Mouse (Mus musculus) kidney, adult 8-10 months (tissue): ENCODE data around the gene Fam120a.

ENCODE experiments used
- DNase-seq, 2 experiments: peaks; one replicate each; pipeline ENCODE4 v3.0.0; 2022

Fam120a gene

DNA sequence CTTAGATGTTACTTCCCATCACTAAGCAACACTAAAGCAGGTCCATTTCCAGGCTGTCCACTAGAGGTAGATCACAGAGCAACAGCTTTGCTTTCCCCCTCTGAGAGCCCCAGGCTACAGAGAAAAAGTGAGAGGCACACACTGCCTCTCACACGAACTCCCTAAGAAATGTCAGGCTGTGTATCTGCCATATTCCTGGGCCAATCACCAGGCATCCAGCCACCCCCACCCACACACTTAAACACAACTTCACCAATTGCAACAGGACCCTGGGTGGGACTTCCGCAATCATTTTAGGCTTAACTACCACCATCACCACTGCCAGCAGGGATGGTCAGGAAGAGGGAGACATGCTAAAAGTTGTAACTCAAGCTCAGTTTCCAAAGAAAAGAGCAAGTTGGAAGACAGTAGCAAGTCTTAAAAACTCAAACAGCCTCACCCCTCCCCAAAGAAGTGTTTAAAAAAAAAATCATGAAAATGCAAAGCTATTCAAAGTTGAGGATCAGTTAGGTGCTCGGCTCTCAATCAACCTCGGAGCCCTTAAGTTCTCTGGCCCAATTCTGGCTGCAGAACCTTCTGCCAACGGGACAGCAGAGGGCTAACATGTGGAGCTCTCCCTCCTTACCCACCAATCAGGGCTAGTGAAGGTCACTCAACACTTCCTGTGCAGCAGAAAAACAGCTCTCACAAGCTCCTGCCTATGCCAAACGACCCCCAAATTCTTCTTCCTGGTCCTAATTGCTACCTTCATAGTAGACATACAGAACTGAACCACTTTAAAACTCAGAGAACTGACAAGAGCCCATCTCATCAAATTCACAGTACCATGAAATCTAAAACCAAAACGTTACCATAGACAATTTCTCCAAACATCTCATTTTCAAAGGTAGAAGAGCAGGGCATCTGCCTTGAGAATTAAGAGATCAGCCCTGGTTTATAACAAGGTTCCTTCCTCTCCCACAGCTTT lies 2.0 kb downstream of the Fam120a start:
- peak; percentile 50 to 69 for DNase-seq

DNA sequence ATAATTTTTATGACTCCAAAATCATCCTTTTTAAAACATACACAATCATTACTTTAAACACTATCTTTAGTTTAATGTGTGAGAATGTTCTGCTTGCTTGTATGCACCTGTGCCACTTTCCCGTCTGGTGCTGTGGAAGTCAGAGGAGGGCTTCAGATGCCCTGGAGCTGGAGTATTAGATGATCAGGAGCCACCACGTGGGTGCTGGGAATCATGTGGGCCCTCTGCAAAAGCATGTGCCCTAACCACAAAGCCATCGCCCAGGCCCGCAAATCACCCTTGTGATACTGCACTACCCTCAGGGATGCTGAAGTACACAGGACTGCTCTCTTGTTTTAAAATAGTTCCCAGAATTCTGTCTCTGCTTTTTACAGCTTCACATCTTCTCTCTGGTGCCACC lies 3.0 kb downstream of the Fam120a start:
- no peak for DNase-seq

- DNase-seq, result no peak
These were observed 4.7 kb downstream of the Fam120a start for GRCm38 (mm10) chr13:48963111-48963510.

DNA sequence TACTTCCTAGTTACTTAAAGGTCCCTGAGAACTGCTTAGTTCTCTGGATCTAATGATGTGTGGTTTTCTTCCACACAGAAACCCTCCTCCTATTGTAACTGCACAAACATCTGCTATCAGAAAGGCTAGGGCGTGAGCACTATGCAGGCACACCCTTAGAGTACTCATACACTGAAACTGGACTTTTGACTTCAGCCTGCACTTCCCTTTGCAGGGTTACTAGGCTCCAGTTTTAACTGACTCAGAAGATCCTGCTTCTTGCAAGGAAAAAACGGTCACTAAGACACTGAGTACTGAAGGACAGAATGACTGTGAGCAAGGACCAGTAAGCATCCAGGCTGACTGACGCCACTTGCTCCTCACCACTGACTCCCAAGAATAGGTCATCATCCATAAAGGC lies 5.3 kb downstream of the Fam120a start:
- peak; percentile 47 to 61 for DNase-seq

DNA sequence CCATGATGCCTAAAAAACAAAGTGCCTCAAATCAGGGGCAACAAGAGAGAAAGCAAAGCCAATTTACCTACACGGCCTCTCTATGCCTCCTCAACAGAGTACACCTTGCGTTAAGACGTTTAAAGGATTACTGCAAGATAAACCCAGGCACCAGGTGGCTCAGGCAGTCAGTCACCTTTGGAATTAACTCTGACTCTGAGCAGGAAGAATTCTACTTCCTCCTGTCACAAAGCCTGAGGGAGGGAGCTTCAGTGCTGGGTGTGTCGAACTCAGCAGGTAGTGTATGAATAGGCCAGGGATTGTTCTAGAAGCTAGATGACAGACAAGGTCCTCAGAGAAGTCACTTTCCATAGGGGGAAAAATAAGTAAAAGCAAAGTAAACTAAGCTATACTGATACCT lies 9.2 kb downstream of the Fam120a start:
- no peak for DNase-seq

DNA sequence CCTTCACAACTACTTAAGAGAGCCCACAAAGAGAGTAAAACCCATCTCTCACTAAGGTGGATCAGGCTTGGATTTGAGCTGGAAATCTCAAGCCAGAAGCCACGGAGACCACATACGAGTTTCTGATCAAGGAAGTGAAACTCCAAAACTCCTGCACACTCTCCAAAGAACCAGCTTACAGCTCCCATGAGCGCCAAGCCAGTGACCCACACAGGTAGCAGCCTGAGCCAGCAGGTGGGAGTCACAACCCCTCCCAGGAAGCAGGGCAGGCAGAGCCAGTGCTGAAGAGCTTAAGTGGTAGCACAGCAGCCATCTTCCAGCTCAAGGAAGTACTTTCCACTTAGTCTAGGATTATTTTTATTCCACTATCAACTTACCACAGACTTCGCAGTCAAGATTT lies 13.0 kb downstream of the Fam120a start:
- no peak for DNase-seq

- DNase-seq, result no peak
These were observed 17.1 kb downstream of the Fam120a start for GRCm38 (mm10) chr13:48950600-48951241.

- DNase-seq, result no peak
These were observed 18.9 kb downstream of the Fam120a start for GRCm38 (mm10) chr13:48948951-48949350.

GRCm38 (mm10) chr13:48944571-48944970 lies 23.2 kb downstream of the Fam120a start:
- DNase-seq, result no peak

GRCm38 (mm10) chr13:48942471-48942870 lies 25.3 kb downstream of the Fam120a start:
- no peak for DNase-seq

GRCm38 (mm10) chr13:48941773-48942172 lies 26.0 kb downstream of the Fam120a start:
- DNase-seq, result no peak

DNA sequence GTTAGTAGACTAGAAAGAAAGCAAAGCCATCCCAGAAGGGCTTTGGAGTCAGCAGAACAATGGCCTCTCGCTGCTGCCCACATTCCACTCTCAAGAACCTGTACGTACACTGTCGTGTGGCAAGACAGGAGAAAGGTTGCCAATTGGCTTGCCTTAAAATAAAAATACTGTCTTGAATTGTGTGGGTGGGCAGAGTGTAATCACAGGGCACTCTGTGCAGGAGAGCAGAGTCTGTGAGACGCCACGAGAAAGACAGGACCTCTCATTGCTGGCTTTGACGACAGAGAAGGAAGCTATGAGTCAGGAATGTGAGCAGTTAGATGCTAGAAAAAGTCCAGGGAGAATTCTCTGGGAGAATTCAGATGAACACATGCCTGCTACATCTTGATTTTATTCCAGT lies 33.2 kb downstream of the Fam120a start:
- no peak for DNase-seq

DNA sequence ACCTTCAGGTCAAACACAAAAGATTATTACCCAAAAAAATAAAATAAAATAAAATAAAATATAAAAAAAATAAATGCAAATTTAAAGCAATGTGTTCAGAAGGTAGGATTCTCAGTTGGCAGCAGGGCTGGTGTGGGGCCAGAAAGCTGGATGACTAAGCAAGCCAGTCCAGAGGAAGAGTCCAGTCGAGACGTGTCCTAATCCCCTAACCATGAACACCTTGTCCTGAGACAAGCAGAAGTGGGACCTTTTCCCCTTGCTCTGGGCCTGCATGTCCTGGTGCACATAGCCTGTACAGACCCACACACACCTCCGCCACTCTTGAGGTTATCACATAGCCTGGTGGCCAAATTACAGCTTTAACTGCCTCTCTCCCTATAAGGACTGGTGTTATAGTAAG lies 35.1 kb downstream of the Fam120a start:
- no peak for DNase-seq

GRCm38 (mm10) chr13:48931687-48932086 lies 36.1 kb downstream of the Fam120a start:
- no peak for DNase-seq

DNA sequence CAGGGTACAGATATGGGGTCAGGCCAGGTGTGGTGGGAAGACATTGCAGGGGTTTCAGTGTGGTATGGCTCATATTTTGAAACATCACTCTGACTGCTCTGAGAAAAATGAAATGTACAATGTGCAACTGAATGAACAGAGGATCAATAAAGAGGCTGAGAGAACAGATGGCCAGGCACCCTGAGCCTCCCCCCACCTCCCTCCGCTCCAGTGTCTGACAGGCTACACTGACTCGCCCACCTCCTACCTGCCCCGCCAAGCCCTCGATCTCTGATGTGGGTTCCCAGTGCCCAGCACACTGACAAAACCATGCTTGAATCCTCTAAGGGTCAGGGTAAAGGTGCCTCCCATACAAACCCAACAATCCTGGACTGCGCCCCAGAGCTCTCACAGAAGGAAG lies 36.6 kb downstream of the Fam120a start:
- no peak for DNase-seq

GRCm38 (mm10) chr13:48929535-48930110 lies 38.2 kb downstream of the Fam120a start:
- DNase-seq, result no peak

DNA sequence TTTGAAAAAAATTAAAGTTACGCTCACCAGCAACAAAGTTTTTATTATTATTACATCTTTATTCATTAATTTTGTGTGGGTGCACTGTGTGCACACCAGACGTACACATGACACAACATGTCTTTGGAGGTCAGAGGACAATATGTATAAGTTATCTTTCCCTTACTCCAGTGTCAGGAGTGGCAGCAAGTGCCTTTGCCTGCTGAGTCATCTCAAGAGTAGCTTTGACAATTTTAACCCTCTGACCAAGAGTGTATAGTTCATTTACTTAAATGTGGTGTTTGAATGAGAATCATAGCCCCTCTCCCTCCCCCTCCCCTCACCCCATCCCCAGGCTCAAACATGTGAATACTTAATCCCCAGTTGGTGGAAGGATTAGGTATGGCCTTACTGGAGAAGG lies 40.2 kb downstream of the Fam120a start:
- DNase-seq, result no peak

DNA sequence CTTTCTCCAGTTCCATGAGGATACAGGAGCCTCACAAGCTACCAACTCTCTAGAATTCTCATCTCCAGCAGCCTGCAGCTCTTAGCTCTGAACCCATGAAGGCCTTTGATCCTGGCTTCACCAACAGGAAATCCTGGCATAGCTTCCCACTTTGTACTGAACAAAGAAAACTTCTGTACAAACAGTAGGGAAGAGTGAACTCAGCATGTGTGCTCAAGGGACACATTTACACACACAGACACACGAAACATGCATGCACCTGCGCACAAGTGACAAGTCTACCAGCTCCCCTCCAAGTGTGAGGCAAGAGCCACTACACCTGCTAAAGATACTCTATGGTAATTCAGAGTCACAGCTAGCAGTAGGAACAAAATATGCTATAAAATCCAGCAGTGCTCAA lies 45.1 kb downstream of the Fam120a start:
- no peak for DNase-seq

DNA sequence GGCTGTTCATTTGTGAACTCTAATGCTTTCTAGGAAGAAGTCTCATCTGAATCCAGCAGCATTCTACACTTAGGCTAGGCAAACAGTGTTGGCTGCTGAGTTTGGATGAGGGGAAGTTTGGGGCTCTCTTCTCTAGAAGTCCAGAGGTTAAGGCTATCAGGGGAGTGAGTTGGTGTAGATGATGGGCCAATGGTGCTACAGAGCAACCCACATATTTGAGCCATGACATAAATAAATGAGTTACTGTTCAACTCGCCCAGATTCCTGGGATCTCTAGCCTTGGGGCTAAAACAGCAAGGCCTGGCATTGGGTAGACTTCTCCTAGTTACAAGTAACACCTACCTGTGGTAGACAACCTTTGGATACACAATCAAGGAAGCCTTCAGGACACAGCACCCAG lies 46.6 kb downstream of the Fam120a start:
- DNase-seq, result peak in 1 of 2 experiments; percentile 9

- DNase-seq, result no peak
These were observed 47.9 kb downstream of the Fam120a start for GRCm38 (mm10) chr13:48919756-48920415.

DNA sequence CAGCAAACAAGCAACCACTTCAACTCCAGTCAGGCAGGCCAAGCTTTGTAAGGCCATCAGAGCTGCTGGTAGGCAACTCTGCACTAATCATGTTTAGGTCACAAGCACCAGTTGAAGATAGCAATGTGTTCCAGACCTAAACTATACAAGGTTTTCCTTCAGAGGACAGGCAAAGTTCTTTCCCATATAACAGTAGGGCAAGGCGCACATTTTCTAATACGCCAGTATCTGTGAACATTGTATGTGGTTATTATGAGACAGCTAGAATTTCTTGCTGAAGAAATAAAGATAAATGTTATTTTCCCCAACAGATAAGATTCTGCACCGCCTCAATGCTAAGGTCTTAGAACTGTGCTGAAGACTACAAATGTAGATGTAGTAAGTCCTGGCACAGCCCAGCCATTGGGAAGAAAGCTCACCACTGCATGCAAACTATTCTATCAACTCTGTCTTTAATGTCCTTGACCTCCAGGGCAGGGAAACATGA lies 50.7 kb downstream of the Fam120a start:
- no peak for DNase-seq

DNA sequence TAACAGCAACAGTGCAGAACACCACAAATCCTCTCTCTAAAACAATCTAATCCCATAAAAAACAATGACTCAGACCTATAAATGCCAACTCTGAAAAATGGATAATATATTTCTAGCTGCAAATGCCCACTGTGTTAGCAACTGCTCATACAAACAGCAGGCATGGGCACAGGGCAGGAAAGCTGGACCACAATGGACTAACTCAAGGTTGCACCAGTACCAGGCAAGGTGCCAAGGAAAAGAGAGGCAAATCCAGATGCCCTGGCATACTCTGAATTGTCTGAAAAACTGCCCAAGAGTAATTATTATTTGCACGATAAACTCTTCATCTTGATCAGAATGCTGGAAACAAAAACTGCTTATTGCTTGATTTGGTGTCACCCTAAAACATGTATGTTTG lies 54.1 kb downstream of the Fam120a start:
- DNase-seq, result peak in 1 of 2 experiments; percentile 13

DNA sequence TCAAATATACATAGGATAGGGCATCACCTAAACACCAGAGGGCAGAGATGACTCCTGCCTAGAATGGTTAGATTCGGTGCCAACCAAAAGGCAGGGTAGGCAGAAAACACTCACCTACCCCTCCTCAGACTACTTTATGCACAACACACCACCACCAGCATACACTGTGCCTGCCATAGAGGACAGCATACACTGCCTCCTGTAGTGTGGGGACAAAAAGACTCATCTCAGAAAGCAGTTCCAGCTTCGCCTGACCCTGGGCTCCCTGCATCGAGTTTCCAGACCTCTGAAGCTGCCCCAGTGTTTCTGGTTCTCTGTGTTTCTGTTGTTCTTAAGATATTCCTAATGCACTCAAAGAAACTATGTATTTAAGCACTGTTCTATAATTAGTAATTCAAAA lies 54.7 kb downstream of the Fam120a start:
- DNase-seq, result no peak
